Mouse (Mus musculus) lung, postnatal 0 days (tissue): ENCODE measurements around the gene Nt5e.

Experiments
- CTCF ChIP-seq: IDR thresholded peaks from 2 replicates; pipeline ENCODE4 v1.5.1; 2016; ENCODE audit warnings: antibody characterized with exemption, mild to moderate bottlenecking
- EP300 ChIP-seq: IDR thresholded peaks from 2 replicates; pipeline ENCODE4 v1.6.1; 2016; ENCODE audit warnings: antibody characterized with exemption, mild to moderate bottlenecking, control low read depth

DNA sequence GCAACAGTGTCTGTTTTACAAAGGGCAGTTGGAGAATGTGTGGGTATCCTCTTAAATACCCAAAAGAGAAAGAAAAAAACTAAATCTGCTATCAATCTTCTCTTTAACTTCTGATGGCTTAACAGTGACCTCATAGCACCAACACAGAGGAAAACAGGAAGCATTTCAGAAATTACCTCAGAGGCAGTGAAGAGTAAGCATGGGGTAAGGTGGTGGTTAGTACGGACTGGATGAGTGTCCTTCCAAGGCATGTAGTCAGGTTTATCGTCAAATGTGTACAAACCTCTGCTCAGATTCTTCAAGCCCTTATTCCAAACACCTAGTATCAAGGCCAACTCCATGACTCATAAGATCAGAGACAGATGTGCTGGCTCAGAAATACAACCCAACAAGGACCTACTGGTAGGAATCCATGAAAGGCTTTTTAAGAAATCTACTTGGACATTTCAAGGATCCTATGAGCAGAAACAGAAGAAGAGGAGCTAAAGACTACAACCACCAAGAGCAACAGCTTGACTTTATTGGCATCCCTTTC lies 34.1 kb upstream of the Nt5e start:
- no peak for TF ChIP-seq CTCF
- no peak for TF ChIP-seq EP300
